Mouse (Mus musculus): ENCODE measurements around the gene Ppp2r5b. TPM values are rescaled to one million over a fixed set of nuclear protein-coding genes. Genes with fewer than 3 reads are reported as not detected.
A peak's percentile ranks its signal among the peaks of the same experiment; 100 is the strongest.

The Ppp2r5b gene
- polyA plus RNA-seq, 1 experiment from 2014 or later = 36.5 TPM

DNA sequence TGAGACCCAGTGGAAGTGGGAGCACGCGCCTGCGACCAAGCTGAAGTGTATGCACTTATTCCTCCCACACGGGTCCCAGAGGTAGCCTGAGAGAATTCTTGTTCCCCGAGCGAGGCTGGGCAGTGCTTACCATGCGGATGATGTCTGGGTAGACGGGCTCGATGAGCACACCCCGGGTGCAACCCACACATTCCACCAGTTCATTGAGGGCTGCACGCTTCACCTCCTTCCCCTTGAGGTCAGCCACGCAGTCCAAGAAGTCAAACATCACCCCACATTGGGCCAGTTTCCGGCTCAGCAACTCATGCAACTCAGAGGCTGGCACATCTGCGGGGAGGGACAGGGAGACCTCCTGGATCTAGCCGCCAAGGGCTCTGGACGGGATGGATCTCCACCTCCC is 2.0 kb downstream of the Ppp2r5b start:
- Histone ChIP-seq H3K4me2 (ENCODE audit: low read depth, low read length) (no peak overlapping the region), H3K4me1 (ENCODE audit: control insufficient read depth, insufficient read depth, low read length) (peaks cover 7% of the 10 kb centered on the region), H3K4me3 (ENCODE audit: low read depth, low read length) (no peak overlapping the region), H3K9ac (ENCODE audit: low read depth, low read length) (no peak overlapping the region), H3K27me3 (replicated peaks; ENCODE audit: control insufficient read depth, insufficient read depth, low read length) (no peaks in the 10 kb centered on the region), H3K9me3 (ENCODE audit: control insufficient read depth, low read length) (no peaks in the 10 kb centered on the region), H3K27ac (replicated peaks; ENCODE audit: low read depth, low read length) (no peak overlapping the region), H3K36me3 (ENCODE audit: control insufficient read depth, insufficient read depth, low read length) (peaks cover 51% of the 10 kb centered on the region)
- DNase-seq (ENCODE audit: low spot score) (no peak), ATAC-seq (ENCODE audit: low read depth) (no peak)
- WGBS = 86% methylated on average over 16 of the region's 16 CpGs

DNA sequence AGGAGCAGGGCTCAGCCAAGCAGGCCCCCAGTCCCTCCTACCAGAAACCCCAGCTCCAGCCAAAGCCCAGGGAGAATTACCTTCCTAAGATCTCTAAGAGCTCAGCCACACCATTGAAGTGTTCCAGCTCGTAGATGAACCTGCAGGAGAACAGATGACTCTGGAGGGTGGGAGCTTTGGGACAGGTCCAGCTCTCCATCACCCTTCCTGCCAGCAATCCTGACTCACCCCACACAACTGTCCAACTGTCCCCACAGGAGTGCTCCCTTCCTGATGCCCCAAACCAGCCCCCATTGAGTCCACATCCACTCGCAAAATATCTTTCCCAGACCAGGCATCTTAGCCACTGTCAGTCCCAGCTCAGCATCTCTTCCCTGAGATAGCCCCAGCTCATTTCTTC is 4.6 kb downstream of the Ppp2r5b start:
- Histone ChIP-seq H3K9me3 (ENCODE audit: control insufficient read depth, low read length) (no peaks in the 10 kb centered on the region), H3K4me1 (ENCODE audit: control insufficient read depth, insufficient read depth, low read length) (peaks cover 7% of the 10 kb centered on the region), H3K9ac (ENCODE audit: low read depth, low read length) (no peak overlapping the region), H3K36me3 (ENCODE audit: control insufficient read depth, insufficient read depth, low read length) (peaks cover 69% of the 10 kb centered on the region), H3K27me3 (replicated peaks; ENCODE audit: control insufficient read depth, insufficient read depth, low read length) (no peaks in the 10 kb centered on the region), H3K4me3 (ENCODE audit: low read depth, low read length) (no peak overlapping the region), H3K4me2 (ENCODE audit: low read depth, low read length) (no peak overlapping the region), H3K27ac (replicated peaks; ENCODE audit: low read depth, low read length) (no peak overlapping the region)
- 92% methylated on average over 2 of the region's 2 CpGs for WGBS
- ATAC-seq (ENCODE audit: low read depth) (no peak), DNase-seq (ENCODE audit: low spot score) (no peak)

DNA sequence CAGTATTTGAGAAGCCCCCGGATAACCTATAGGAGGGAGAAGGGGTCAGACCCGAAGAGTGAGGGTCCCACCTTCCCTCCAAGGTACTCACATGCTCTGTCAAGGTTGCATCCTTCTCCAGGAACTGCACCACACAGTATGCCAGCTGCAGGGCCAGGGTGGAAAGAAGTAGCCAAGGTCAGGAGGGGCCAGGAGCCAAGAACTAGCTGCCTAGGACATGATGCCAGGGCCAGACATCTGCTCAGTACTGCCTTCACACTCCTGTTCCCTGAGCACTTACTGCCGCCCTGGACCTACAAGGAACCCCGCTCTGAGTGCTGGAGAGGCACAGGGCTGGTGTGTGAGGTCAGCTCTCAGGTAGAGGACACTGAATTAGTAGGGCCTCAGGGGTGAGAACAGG is 5.3 kb downstream of the Ppp2r5b start:
- 83% methylated on average over 4 of the region's 4 CpGs for WGBS
- Histone ChIP-seq H3K27me3 (replicated peaks; ENCODE audit: control insufficient read depth, insufficient read depth, low read length) (no peaks in the 10 kb centered on the region), H3K4me1 (ENCODE audit: control insufficient read depth, insufficient read depth, low read length) (peaks cover 7% of the 10 kb centered on the region), H3K9me3 (ENCODE audit: control insufficient read depth, low read length) (no peaks in the 10 kb centered on the region), H3K9ac (ENCODE audit: low read depth, low read length) (no peak overlapping the region), H3K4me2 (ENCODE audit: low read depth, low read length) (no peak overlapping the region), H3K4me3 (ENCODE audit: low read depth, low read length) (no peak overlapping the region), H3K27ac (replicated peaks; ENCODE audit: low read depth, low read length) (no peak overlapping the region), H3K36me3 (ENCODE audit: control insufficient read depth, insufficient read depth, low read length) (peaks cover 69% of the 10 kb centered on the region)
- ATAC-seq (ENCODE audit: low read depth) = no peak
- DNase-seq (ENCODE audit: low spot score) = no peak

DNA sequence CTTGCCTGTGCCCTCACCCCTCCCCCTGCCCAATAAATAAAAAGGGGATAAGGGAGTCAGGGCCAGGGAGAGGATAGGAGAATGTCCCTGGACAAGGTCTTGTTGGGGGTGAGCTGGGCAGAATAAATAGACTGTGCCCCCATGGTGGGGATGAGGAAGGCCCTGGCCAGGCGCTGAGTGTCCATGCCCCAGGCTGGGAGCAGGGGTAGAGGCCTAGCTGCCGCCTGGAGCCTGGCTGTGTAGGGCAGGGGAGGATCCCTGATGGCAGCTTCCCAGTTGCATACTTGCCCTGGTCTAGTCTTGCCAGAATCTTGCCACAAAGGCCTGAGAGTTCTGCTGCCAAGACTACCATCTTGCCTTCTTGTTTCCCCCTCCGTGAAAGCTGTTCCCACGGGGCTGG is 7.8 kb downstream of the Ppp2r5b start:
- Histone ChIP-seq H3K36me3 (ENCODE audit: control insufficient read depth, insufficient read depth, low read length) (peaks cover 58% of the 10 kb centered on the region), H3K4me2 (ENCODE audit: low read depth, low read length) (no peak overlapping the region), H3K9me3 (ENCODE audit: control insufficient read depth, low read length) (no peaks in the 10 kb centered on the region), H3K27me3 (replicated peaks; ENCODE audit: control insufficient read depth, insufficient read depth, low read length) (no peaks in the 10 kb centered on the region), H3K27ac (replicated peaks; ENCODE audit: low read depth, low read length) (no peak overlapping the region), H3K4me3 (ENCODE audit: low read depth, low read length) (no peak overlapping the region), H3K4me1 (ENCODE audit: control insufficient read depth, insufficient read depth, low read length) (no peaks in the 10 kb centered on the region), H3K9ac (ENCODE audit: low read depth, low read length) (no peak overlapping the region)
- no peak for ATAC-seq (ENCODE audit: low read depth)
- DNase-seq (ENCODE audit: low spot score) = no peak
- WGBS = 88% methylated on average over 3 of the region's 4 CpGs

DNA sequence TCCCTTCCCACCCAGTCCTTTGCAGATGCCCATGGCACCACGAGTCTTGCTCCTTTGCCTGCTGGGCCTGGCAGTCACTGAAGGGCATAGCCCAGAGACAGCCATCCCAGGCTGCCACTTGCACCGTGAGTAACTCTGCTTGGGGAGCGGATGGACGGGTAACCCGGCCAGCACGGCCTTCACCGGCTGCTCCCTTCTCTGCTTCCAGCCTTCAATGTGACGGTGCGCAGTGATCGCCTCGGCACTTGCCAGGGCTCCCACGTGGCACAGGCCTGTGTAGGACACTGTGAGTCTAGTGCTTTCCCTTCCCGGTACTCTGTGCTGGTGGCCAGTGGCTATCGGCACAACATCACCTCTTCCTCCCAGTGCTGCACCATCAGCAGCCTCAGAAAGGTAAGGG is 8.9 kb downstream of the Ppp2r5b start:
- Histone ChIP-seq H3K36me3 (ENCODE audit: control insufficient read depth, insufficient read depth, low read length) (peaks cover 49% of the 10 kb centered on the region), H3K27me3 (replicated peaks; ENCODE audit: control insufficient read depth, insufficient read depth, low read length) (no peaks in the 10 kb centered on the region), H3K4me1 (ENCODE audit: control insufficient read depth, insufficient read depth, low read length) (no peaks in the 10 kb centered on the region), H3K4me2 (ENCODE audit: low read depth, low read length) (no peak overlapping the region), H3K27ac (replicated peaks; ENCODE audit: low read depth, low read length) (no peak overlapping the region), H3K9ac (ENCODE audit: low read depth, low read length) (no peak overlapping the region), H3K9me3 (ENCODE audit: control insufficient read depth, low read length) (no peaks in the 10 kb centered on the region), H3K4me3 (ENCODE audit: low read depth, low read length) (no peak overlapping the region)
- 94% methylated on average over 11 of the region's 14 CpGs for WGBS
- ATAC-seq (ENCODE audit: low read depth) = no peak
- no peak for DNase-seq (ENCODE audit: low spot score)

DNA sequence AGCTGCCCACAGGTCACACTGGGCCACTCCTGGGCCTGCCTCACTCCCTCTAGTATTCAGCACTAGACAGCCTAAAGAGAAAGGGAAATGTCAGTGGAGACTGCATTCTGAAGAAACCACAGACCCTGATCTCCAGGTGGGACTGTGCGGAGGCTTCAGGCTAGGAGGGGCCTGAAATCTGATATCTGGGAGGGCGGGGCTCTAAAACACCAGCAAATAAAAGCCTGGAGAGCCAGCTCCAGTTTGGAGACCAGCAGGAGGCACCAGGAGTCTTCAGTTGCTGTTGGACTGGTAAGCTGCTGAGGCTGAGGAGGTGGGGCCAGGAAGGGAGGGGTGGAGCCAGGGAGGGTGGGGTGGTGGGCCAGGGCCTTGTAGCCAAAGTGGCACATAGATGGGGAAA is 9.5 kb downstream of the Ppp2r5b start, which contains the start of gene Gpha2:
Gene Gpha2 (plus strand): TSS at position 246 of the 400 bp plus-strand sequence.
- Histone ChIP-seq H3K4me3 (ENCODE audit: low read depth, low read length) (no peak within 1 kb of the TSS), H3K27ac (replicated peaks; ENCODE audit: low read depth, low read length) (no peak within 1 kb of the TSS; the same call in 1 of the 2 replicates), H3K4me2 (ENCODE audit: low read depth, low read length) (no peak within 1 kb of the TSS), H3K36me3 (ENCODE audit: control insufficient read depth, insufficient read depth, low read length) (peaks cover 43% of the 10 kb centered on the region), H3K27me3 (replicated peaks; ENCODE audit: control insufficient read depth, insufficient read depth, low read length) (no peaks in the 10 kb centered on the region), H3K9ac (ENCODE audit: low read depth, low read length) (no peak within 1 kb of the TSS), H3K9me3 (ENCODE audit: control insufficient read depth, low read length) (no peaks in the 10 kb centered on the region), H3K4me1 (ENCODE audit: control insufficient read depth, insufficient read depth, low read length) (no peaks in the 10 kb centered on the region)
- WGBS = 17% methylated on average over 2 of the region's 2 CpGs
- DNase-seq (ENCODE audit: low spot score) (peak; percentile 74), ATAC-seq (ENCODE audit: low read depth) (peak; percentile 55; the same call in 1 of the 2 replicates)

DNA sequence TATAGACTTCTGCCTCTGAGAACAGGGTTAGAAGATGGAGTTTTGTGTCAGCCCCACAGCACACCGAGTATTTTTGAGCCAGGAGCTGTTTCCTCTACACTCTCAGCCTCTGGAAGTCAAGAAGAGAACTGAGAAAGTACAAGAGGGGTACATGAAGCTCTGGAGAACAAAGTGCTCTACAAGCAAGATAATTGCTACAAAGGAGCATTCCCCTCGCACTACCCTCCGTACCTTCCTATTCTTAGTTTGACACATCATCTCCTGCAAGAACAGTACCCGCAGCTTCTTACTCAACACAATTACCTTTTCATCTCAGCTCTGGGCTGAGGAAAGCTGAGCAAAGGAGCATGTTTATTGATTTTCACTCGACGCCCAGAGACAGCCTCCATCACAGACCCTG is 17.1 kb downstream of the Ppp2r5b start:
- no peaks in the 10 kb centered on the region for H3K9me3 ChIP-seq (ENCODE audit: control insufficient read depth, low read length)
- no peak overlapping the region for H3K4me2 ChIP-seq (ENCODE audit: low read depth, low read length)
- no peak overlapping the region for H3K4me3 ChIP-seq (ENCODE audit: low read depth, low read length)
- no peak overlapping the region for H3K9ac ChIP-seq (ENCODE audit: low read depth, low read length)
- no peak for ATAC-seq (ENCODE audit: low read depth)
- no peak for DNase-seq (ENCODE audit: low spot score)
- no peaks in the 10 kb centered on the region for H3K36me3 ChIP-seq (ENCODE audit: control insufficient read depth, insufficient read depth, low read length)
- no peak overlapping the region for H3K27ac ChIP-seq (replicated peaks; ENCODE audit: low read depth, low read length)
- no peaks in the 10 kb centered on the region for H3K27me3 ChIP-seq (replicated peaks; ENCODE audit: control insufficient read depth, insufficient read depth, low read length)
- 55% methylated on average over 6 of the region's 6 CpGs for WGBS
- H3K4me1 ChIP-seq (ENCODE audit: control insufficient read depth, insufficient read depth, low read length) = no peaks in the 10 kb centered on the region

DNA sequence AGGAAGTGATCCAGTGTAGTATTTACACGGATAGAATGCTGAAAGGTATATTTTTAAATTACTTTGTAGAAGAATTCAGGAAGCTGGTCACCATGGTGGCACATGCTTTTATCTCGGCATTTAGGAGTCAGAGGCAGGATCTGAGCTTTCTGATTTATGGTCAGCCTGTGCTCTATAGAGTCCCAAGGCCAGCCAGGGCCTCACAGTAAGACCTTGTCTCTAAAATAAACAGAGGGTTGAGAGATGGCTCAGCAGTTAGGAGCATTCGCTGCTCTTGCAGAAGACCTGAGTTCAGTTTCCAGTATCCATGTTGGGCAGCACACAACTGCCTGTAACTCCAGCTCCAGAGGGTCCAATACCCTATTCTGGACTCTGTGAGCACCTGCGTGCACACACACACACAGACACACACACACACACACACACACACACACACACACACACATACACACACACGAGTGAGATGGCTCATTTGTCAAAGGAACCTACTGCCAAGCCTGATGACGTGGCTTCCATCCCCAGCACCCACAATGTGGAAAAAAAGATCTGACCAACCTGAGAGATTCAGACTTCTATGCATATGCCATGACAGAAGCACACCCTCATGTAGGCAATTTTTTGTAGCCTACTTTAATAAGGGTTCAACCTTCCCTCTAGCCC is 19.5 kb downstream of the Ppp2r5b start:
- no peaks in the 10 kb centered on the region for H3K27me3 ChIP-seq (replicated peaks; ENCODE audit: control insufficient read depth, insufficient read depth, low read length)
- WGBS = 72% methylated on average over 6 of the region's 6 CpGs
- no peak overlapping the region for H3K9ac ChIP-seq (ENCODE audit: low read depth, low read length)
- H3K4me2 ChIP-seq (ENCODE audit: low read depth, low read length) = no peak overlapping the region
- no peaks in the 10 kb centered on the region for H3K9me3 ChIP-seq (ENCODE audit: control insufficient read depth, low read length)
- H3K27ac ChIP-seq (replicated peaks; ENCODE audit: low read depth, low read length) = no peak overlapping the region
- H3K4me3 ChIP-seq (ENCODE audit: low read depth, low read length) = no peak overlapping the region
- no peak for ATAC-seq (ENCODE audit: low read depth)
- no peaks in the 10 kb centered on the region for H3K4me1 ChIP-seq (ENCODE audit: control insufficient read depth, insufficient read depth, low read length)
- no peaks in the 10 kb centered on the region for H3K36me3 ChIP-seq (ENCODE audit: control insufficient read depth, insufficient read depth, low read length)
- DNase-seq (ENCODE audit: low spot score) = no peak

DNA sequence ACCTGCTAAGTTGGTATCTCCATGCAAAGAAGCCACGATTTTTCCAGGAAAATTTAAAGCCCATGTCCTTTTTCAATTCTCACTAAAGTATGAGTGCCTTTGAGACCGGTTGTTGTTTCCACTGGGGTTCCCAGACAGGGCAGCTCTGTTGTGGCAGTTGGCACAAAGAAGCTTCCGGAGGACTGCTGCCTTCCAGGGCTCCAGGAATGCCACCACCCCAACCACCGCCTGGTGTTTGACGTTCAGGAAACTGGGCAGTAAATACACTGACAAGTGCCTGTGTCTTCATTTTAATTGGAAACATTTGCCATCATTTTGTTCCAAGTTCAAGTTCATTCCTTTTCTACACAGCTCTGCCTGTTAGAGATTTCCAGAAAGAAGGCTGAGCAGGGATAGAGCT is 29.0 kb downstream of the Ppp2r5b start:
- Histone ChIP-seq H3K4me3 (ENCODE audit: low read depth, low read length) (no peak overlapping the region), H3K4me1 (ENCODE audit: control insufficient read depth, insufficient read depth, low read length) (no peaks in the 10 kb centered on the region), H3K36me3 (ENCODE audit: control insufficient read depth, insufficient read depth, low read length) (no peaks in the 10 kb centered on the region), H3K27ac (replicated peaks; ENCODE audit: low read depth, low read length) (no peak overlapping the region), H3K4me2 (ENCODE audit: low read depth, low read length) (no peak overlapping the region), H3K27me3 (replicated peaks; ENCODE audit: control insufficient read depth, insufficient read depth, low read length) (no peaks in the 10 kb centered on the region), H3K9ac (ENCODE audit: low read depth, low read length) (no peak overlapping the region), H3K9me3 (ENCODE audit: control insufficient read depth, low read length) (no peaks in the 10 kb centered on the region)
- ATAC-seq (ENCODE audit: low read depth) = no peak
- DNase-seq (ENCODE audit: low spot score) = peak; percentile 14
- WGBS = 58% methylated on average over 5 of the region's 5 CpGs

Measured in embryonic facial prominence, embryonic 14.5 days (tissue).